Mouse (Mus musculus) liver, postnatal 0 days (tissue): ENCODE data around the gene Mecom.

ENCODE experiments used
- CTCF ChIP-seq: sonication (generic); IDR thresholded peaks from 2 replicates; pipeline ENCODE4 v1.5.1; 2016; ENCODE audit warnings: antibody characterized with exemption, low read depth
- EP300 ChIP-seq: IDR thresholded peaks from 2 replicates; pipeline ENCODE4 v1.6.1; 2016; ENCODE audit warnings: antibody characterized with exemption, low read depth, mild to moderate bottlenecking

GRCm38 (mm10) chr3:30519425-30519824 is 28.4 kb downstream of the Mecom start:
- TF ChIP-seq CTCF (no peak), EP300 (no peak)
